In genomic region chr6:126791964-126792363, GRCm38 (mm10) we compare ENCODE assay signal across 8 mouse cellular contexts. TPM values are rescaled to one million over a fixed set of nuclear protein-coding genes. Genes with fewer than 3 reads are reported as not detected.
DNase-seq lines count a peak whose midpoint lies in the region; ATAC-seq and TF ChIP-seq lines count a peak whose summit lies in the region.

No protein-coding gene starts in this region.

- no peaks in the 10 kb centered on the region for H3K9me3 ChIP-seq in embryonic facial prominence, embryonic 11.5 days (replicated peaks; ENCODE audit: control insufficient read depth, low read length)
- no peaks in the 10 kb centered on the region for H3K9me3 ChIP-seq in liver, embryonic 15.5 days (replicated peaks)

- peak overlapping the region; percentile 10; the same call in 1 of the 2 replicates for H3K4me2 ChIP-seq in embryonic facial prominence, embryonic 11.5 days (ENCODE audit: low read depth, low read length)
- peak overlapping the region; percentile 43 for H3K4me2 ChIP-seq in liver, embryonic 15.5 days

- H3K27ac ChIP-seq in left cerebral cortex, adult 2 months: no peak overlapping the region
- no peak overlapping the region for H3K27ac ChIP-seq in embryonic facial prominence, embryonic 11.5 days (replicated peaks; ENCODE audit: low read depth, low read length)
- no peak overlapping the region for H3K27ac ChIP-seq in liver, embryonic 15.5 days (replicated peaks)

- no peaks in the 10 kb centered on the region for H3K36me3 ChIP-seq in embryonic facial prominence, embryonic 11.5 days (replicated peaks; ENCODE audit: control insufficient read depth, insufficient read depth, low read depth, low read length)
- no peaks in the 10 kb centered on the region for H3K36me3 ChIP-seq in liver, embryonic 15.5 days (replicated peaks)
- H3K36me3 ChIP-seq in splenic B cell, adult 2 months (ENCODE audit: control insufficient read depth, insufficient read depth, low read length, poor library complexity, severe bottlenecking): no peaks in the 10 kb centered on the region

- no peaks in the 10 kb centered on the region for H3K4me1 ChIP-seq in embryonic facial prominence, embryonic 11.5 days (ENCODE audit: control insufficient read depth, insufficient read depth, low read length)
- no peaks in the 10 kb centered on the region for H3K4me1 ChIP-seq in liver, embryonic 15.5 days (replicated peaks)

- peak overlapping the region; percentile 28; the same call in 1 of the 2 replicates for H3K4me3 ChIP-seq in left cerebral cortex, adult 2 months
- H3K4me3 ChIP-seq in embryonic facial prominence, embryonic 11.5 days (ENCODE audit: low read depth, low read length): 0 out of 2 replicates have a peak overlapping the region, but pooled peaks have one; percentile 7
- peak overlapping the region; percentile 17; the same call in 1 of the 2 replicates for H3K4me3 ChIP-seq in liver, embryonic 15.5 days (replicated peaks)

- no peak for ATAC-seq in embryonic facial prominence, embryonic 11.5 days (replicated peaks; ENCODE audit: insufficient number of reproducible peaks, low FRiP score, low TSS enrichment, low read depth)
- peak; percentile 60 for ATAC-seq in inflammation-experienced regulatory T-cells, adult 6 months
- no peak for ATAC-seq in liver, embryonic 15.5 days (ENCODE audit: insufficient read depth)

- intact Hi-C loops in left cerebral cortex, adult 2 months (cut with DNase I): loop anchor here (2.0 kb wide), 1 partner anchor 147 kb away; the partner anchor contains the start of genes D6Wsu163e and Rad51ap1
- intact Hi-C loops in left cerebral cortex, postnatal 36 days (cut with DNase I): loop anchor here (5.0 kb wide), 1 partner anchor 145 kb away; the partner anchor contains the start of genes D6Wsu163e and Rad51ap1

- peak in 1 of 2 experiments; percentile 31 for DNase-seq in left cerebral cortex, adult 2 months (ENCODE audit: extremely low spot score in 1 of 2, low spot score in 2 of 2)
- DNase-seq in left cerebral cortex, postnatal 36 days (ENCODE audit: low spot score in 2 of 2): no peak
- DNase-seq in NIH3T3 (ENCODE audit: low read depth): peak; percentile 72
- peak; percentile 66 for DNase-seq in embryonic facial prominence, embryonic 11.5 days (ENCODE audit: low spot score)
- peak; percentile 15 for DNase-seq in splenic B cell, adult 2 months (ENCODE audit: low read depth, low spot score)
- DNase-seq in adrenal gland, postnatal 25 days: no peak

- peak; percentile 68 for TF ChIP-seq CTCF in left cerebral cortex, adult 2 months (IDR thresholded peaks at IDR 0.05)

- H3K27me3 ChIP-seq in embryonic facial prominence, embryonic 11.5 days (ENCODE audit: control insufficient read depth, insufficient read depth, low read length): no peaks in the 10 kb centered on the region
- H3K27me3 ChIP-seq in liver, embryonic 15.5 days: no peaks in the 10 kb centered on the region
- no peaks in the 10 kb centered on the region for H3K27me3 ChIP-seq in splenic B cell, adult 2 months (ENCODE audit: control insufficient read depth, insufficient read depth, low read length, poor library complexity, severe bottlenecking)

- no peak overlapping the region for H3K9ac ChIP-seq in embryonic facial prominence, embryonic 11.5 days (replicated peaks; ENCODE audit: low read length)
- no peak overlapping the region for H3K9ac ChIP-seq in liver, embryonic 15.5 days

- WGBS in embryonic facial prominence, embryonic 11.5 days: 36% methylated on average over 12 of the region's 12 CpGs
- WGBS in liver, embryonic 15.5 days (ENCODE audit: insufficient replicate concordance): 18% methylated on average over 12 of the region's 12 CpGs

RNA-seq across cellular contexts. Expression of gene Kcna6, which starts 51.5 kb away (rescaled TPM):
- total RNA-seq in left cerebral cortex, adult 2 months (2021): 10 to 100 TPM; 56.3 to 65.4 TPM
- 10 to 100 TPM; 61.4 to 72.1 TPM for total RNA-seq in left cerebral cortex, postnatal 36 days (2021)
- polyA plus RNA-seq in embryonic facial prominence, embryonic 11.5 days (2014; fragmentation: Nextera tagmentation; extraction: Ambion mirVana): 6.5 and 6.6 TPM in 2 replicates
- polyA plus RNA-seq in inflammation-experienced regulatory T-cells, adult 6 months (2017; shearing (Covaris generic)): not detected
- polyA plus RNA-seq in liver, embryonic 15.5 days (2015; fragmentation: Nextera tagmentation; extraction: Ambion mirVana): 0.10 and 0.16 TPM in 2 replicates
- total RNA-seq in adrenal gland, postnatal 25 days (2021): 1.5 and 1.6 TPM in 2 replicates

RNA-seq across cellular contexts. Expression of gene Ndufa9, which starts 57.0 kb away (rescaled TPM):
- 100 to 1,000 TPM; 135 to 150 TPM for total RNA-seq in left cerebral cortex, adult 2 months (2021)
- 100 to 1,000 TPM; 135 to 154 TPM for total RNA-seq in left cerebral cortex, postnatal 36 days (2021)
- 208 and 220 TPM in 2 replicates for polyA plus RNA-seq in embryonic facial prominence, embryonic 11.5 days (2014; fragmentation: Nextera tagmentation; extraction: Ambion mirVana)
- 100 to 1,000 TPM; 157 to 186 (median 185) TPM for polyA plus RNA-seq in inflammation-experienced regulatory T-cells, adult 6 months (2017; shearing (Covaris generic))
- 134 and 138 TPM in 2 replicates for polyA plus RNA-seq in liver, embryonic 15.5 days (2015; fragmentation: Nextera tagmentation; extraction: Ambion mirVana)
- 182 and 198 TPM in 2 replicates for total RNA-seq in adrenal gland, postnatal 25 days (2021)

Comparison
In these comparisons a context has a peak if more than half of its experiments do, and no peak if none do; other contexts are left out.
1. DNase-seq: peak in NIH3T3 (single experiment), embryonic facial prominence, embryonic 11.5 days (single experiment) and splenic B cell, adult 2 months (single experiment); none in left cerebral cortex, postnatal 36 days (0 of 2) and adrenal gland, postnatal 25 days (single experiment).
2. RNA of gene Kcna6, which starts 51.5 kb away (total RNA-seq): 61.4 to 72.1 TPM in left cerebral cortex, postnatal 36 days and 56.3 to 65.4 TPM in left cerebral cortex, adult 2 months; 1.5 to 1.6 TPM in adrenal gland, postnatal 25 days; every median in the first group is over 10 times any median in the second.
3. Peak in every context shown above with its lines, with median percentiles within 50 percentile points of each other: H3K4me3 ChIP-seq.